Mouse (Mus musculus): Measurements from ENCODE around the gene Prmt3. TPM values are rescaled to one million over a fixed set of nuclear protein-coding genes. Genes with fewer than 3 reads are reported as not detected.

The Prmt3 gene
- 66.2 and 81.4 TPM in 2 replicates for total RNA-seq (2017)

GRCm38 (mm10) chr7:49778114-49778901, at the start of gene Prmt3:
Prmt3 (plus strand) TSS chr7:49778346.
- peak; percentile 87 for ATAC-seq (replicated peaks; ENCODE audit: low read depth, poor library complexity, severe bottlenecking)

DNA sequence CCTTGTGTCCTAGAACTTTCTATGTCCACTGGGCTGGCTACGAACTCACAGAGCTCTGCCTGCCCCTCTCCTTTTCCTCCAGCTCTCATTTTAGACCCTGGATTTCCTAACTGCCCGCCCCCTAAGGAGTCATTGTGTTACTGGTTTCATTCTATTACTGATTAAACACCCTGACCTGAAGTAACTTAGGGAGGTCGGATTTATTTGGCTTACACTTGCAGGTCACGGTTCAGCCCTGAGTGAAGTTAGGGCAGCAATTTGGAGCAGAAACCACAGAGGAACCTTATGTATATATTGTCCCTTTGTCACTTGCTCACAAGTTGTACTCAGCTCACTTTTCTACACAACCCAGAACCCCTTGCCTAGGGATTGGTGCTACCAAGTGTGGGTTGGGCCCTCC, 43.8 kb upstream of the Prmt3 start:
- no peak for ATAC-seq (replicated peaks; ENCODE audit: low read depth, poor library complexity, severe bottlenecking)

- ATAC-seq (replicated peaks; ENCODE audit: low read depth, poor library complexity, severe bottlenecking): no peak
These were observed 38.7 kb upstream of the Prmt3 start for GRCm38 (mm10) chr7:49739448-49739847.

DNA sequence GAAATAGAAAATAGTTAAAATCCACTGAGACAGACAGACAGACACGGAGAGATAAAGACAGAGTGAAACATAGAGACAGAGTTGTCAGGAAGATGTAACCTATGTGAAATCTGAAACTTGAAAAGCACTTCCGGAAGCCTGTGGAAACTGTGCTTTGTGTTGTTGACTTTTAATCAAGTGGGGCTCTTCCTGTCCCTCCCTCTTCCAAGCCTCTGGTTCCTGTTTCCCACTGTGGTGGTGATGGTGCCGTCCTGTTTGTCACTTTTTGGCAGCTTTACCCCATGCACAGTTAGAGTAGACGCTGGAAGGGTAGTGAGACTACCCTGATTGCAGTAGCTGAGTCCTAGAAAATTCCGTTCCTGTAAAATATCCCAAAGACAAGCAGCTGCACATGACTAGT, 36.7 kb upstream of the Prmt3 start:
- peak; percentile 56; the same call in 1 of the 2 replicates for ATAC-seq (replicated peaks; ENCODE audit: low read depth, poor library complexity, severe bottlenecking)

DNA sequence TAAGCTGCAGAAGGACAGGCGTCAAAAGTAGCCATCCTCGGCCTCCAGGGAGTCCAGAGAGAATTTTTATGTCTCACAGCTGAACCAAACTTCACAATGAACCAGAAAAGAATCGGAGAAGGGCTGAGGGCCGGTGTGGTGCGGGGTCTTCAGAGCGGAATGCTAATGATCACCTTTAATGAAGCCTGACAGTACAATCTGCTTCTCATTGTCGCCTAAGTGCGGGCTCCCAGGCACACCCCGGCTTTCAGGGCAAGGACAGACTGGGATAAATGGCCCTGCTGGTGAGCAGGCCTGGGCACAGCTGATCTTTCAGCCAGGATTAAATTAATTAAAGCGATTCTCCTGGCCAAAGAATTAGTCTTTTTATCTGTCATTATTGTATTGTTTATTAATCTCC, 36.2 kb upstream of the Prmt3 start:
- no peak for ATAC-seq (replicated peaks; ENCODE audit: low read depth, poor library complexity, severe bottlenecking)

GRCm38 (mm10) chr7:49751148-49751547, 27.0 kb upstream of the Prmt3 start:
- ATAC-seq (replicated peaks; ENCODE audit: low read depth, poor library complexity, severe bottlenecking): peak; percentile 66

GRCm38 (mm10) chr7:49752730-49753506, 25.2 kb upstream of the Prmt3 start:
- peak; percentile 62 for ATAC-seq (replicated peaks; ENCODE audit: low read depth, poor library complexity, severe bottlenecking)

- peak; percentile 57 for ATAC-seq (replicated peaks; ENCODE audit: low read depth, poor library complexity, severe bottlenecking)
These were observed 23.4 kb upstream of the Prmt3 start for GRCm38 (mm10) chr7:49754767-49755166.

- peak; percentile 78 for ATAC-seq (replicated peaks; ENCODE audit: low read depth, poor library complexity, severe bottlenecking)
These were observed 19.1 kb upstream of the Prmt3 start, which contains the start of gene Htatip2 for GRCm38 (mm10) chr7:49758934-49759571. Htatip2 (plus strand) TSS chr7:49759115.

DNA sequence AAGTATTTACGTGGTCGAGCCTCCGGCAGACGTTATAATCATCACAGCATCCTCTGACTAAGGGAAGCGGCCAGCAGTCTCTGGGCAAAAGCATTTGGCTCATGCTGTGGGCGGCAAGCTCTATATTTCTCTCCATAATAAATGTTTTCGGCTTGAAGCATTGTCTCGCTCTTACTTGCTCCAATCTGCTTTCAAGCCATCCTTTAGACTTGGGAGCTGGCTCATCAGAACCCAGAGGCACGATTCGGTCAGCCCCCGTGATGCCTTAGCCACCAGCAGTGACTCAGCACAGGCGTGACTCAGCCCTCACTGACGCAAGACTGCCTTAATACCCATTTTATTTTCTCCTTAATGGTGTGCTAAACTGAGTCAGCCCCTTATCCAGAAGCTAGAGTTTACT, 15.5 kb upstream of the Prmt3 start:
- no peak; the same call in 1 of the 2 replicates for ATAC-seq (replicated peaks; ENCODE audit: low read depth, poor library complexity, severe bottlenecking)

- ATAC-seq (replicated peaks; ENCODE audit: low read depth, poor library complexity, severe bottlenecking): peak; percentile 79
These were observed 14.0 kb upstream of the Prmt3 start for GRCm38 (mm10) chr7:49764011-49764716.

GRCm38 (mm10) chr7:49766166-49766565, 12.0 kb upstream of the Prmt3 start:
- no peak for ATAC-seq (replicated peaks; ENCODE audit: low read depth, poor library complexity, severe bottlenecking)

DNA sequence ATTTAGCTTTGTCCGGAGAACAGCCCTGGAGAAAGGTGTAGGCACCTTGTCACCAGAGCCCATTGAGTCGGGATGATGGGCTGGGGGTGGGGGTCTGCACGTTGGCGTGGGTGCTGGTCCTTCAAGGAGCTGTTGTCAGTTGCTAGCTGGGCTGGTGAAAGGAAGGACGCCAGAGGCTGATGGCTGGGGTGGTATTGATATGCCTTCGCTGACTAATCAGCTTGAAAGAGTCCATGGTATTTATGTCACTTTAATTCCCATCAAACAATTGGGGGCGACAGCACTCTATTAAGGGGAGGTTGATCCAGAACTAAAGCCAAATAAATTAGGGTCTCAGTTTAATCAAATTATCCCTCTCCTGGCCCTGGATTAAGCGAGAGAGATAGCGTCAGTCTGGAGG, 9.6 kb upstream of the Prmt3 start:
- no peak for ATAC-seq (replicated peaks; ENCODE audit: low read depth, poor library complexity, severe bottlenecking)

DNA sequence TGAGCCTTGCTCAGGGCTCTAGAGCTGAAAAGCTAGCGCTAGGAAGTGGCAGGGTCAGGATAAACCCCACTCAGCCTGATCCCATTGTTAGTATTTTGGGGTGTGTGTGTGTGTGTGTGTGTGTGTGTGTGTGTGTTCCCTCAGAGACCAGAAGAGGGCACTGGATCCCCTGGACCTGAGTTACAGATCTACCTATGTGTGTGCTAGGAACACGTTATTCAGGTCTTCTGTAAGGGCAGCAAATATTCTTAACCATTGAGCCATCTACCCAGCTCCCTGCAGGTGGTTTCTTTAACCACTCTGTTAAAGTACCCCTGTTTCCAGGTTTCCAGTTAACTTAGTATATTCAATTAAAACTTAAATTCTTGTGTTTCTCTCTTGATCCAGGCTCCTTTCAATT, 3.8 kb upstream of the Prmt3 start:
- no peak for ATAC-seq (replicated peaks; ENCODE audit: low read depth, poor library complexity, severe bottlenecking)

- 0 out of 2 replicates have a peak, but pooled peaks have one; percentile 4 for ATAC-seq (replicated peaks; ENCODE audit: low read depth, poor library complexity, severe bottlenecking)
These were observed 561 bp upstream of the Prmt3 start for GRCm38 (mm10) chr7:49777585-49777984.

- ATAC-seq (replicated peaks; ENCODE audit: low read depth, poor library complexity, severe bottlenecking): peak; percentile 54
These were observed 914 bp downstream of the Prmt3 start for GRCm38 (mm10) chr7:49778904-49779615.

GRCm38 (mm10) chr7:49783017-49783416, 4.9 kb downstream of the Prmt3 start:
- ATAC-seq (replicated peaks; ENCODE audit: low read depth, poor library complexity, severe bottlenecking): no peak; the same call in 1 of the 2 replicates

GRCm38 (mm10) chr7:49785141-49785540, 7.0 kb downstream of the Prmt3 start:
- no peak for ATAC-seq (replicated peaks; ENCODE audit: low read depth, poor library complexity, severe bottlenecking)

GRCm38 (mm10) chr7:49786618-49787382, 8.7 kb downstream of the Prmt3 start:
- ATAC-seq (replicated peaks; ENCODE audit: low read depth, poor library complexity, severe bottlenecking): peak; percentile 50
